Mouse (Mus musculus): ENCODE data around the gene Shb. TPM values are rescaled to one million over a fixed set of nuclear protein-coding genes. Genes with fewer than 3 reads are reported as not detected.

Gene Shb
- polyA plus RNA-seq, 1 experiment, result 11.4 TPM

- TF ChIP-seq CTCF (IDR thresholded peaks at IDR 0.05; ENCODE audit: borderline replicate concordance, insufficient read depth, low read length) (no peak), POLR2A (IDR thresholded peaks at IDR 0.05; ENCODE audit: low read depth, low read length) (no peak)
- H3K4me3 ChIP-seq (ENCODE audit: insufficient read depth, low read length), result no peak overlapping the region
- no peaks in the 10 kb centered on the region for H3K4me1 ChIP-seq (ENCODE audit: control insufficient read depth, insufficient read depth, low read length)
- no peak overlapping the region for H3K27ac ChIP-seq (ENCODE audit: insufficient read depth, low read length)
Measured at GRCm38 (mm10) chr4:45545851-45546250, 13.6 kb upstream of the Shb start.

GRCm38 (mm10) chr4:45543481-45544051, 11.3 kb upstream of the Shb start:
- H3K27ac ChIP-seq (ENCODE audit: insufficient read depth, low read length), result no peak overlapping the region
- H3K4me1 ChIP-seq (ENCODE audit: control insufficient read depth, insufficient read depth, low read length), result no peaks in the 10 kb centered on the region
- no peak overlapping the region for H3K4me3 ChIP-seq (ENCODE audit: insufficient read depth, low read length)
- TF ChIP-seq POLR2A (IDR thresholded peaks at IDR 0.05; ENCODE audit: low read depth, low read length) (no peak), CTCF (IDR thresholded peaks at IDR 0.05; ENCODE audit: borderline replicate concordance, insufficient read depth, low read length) (no peak)

- Histone ChIP-seq H3K27ac (ENCODE audit: insufficient read depth, low read length) (no peak overlapping the region), H3K4me3 (ENCODE audit: insufficient read depth, low read length) (no peak overlapping the region), H3K4me1 (ENCODE audit: control insufficient read depth, insufficient read depth, low read length) (no peaks in the 10 kb centered on the region)
- TF ChIP-seq CTCF (IDR thresholded peaks at IDR 0.05; ENCODE audit: borderline replicate concordance, insufficient read depth, low read length), result no peak
- no peak for TF ChIP-seq POLR2A (IDR thresholded peaks at IDR 0.05; ENCODE audit: low read depth, low read length)
Measured at GRCm38 (mm10) chr4:45540151-45540933, 8.1 kb upstream of the Shb start.

GRCm38 (mm10) chr4:45539187-45539586, 6.9 kb upstream of the Shb start:
- Histone ChIP-seq H3K27ac (ENCODE audit: insufficient read depth, low read length) (no peak overlapping the region), H3K4me3 (ENCODE audit: insufficient read depth, low read length) (no peak overlapping the region), H3K4me1 (ENCODE audit: control insufficient read depth, insufficient read depth, low read length) (no peaks in the 10 kb centered on the region)
- TF ChIP-seq CTCF (IDR thresholded peaks at IDR 0.05; ENCODE audit: borderline replicate concordance, insufficient read depth, low read length), result no peak
- no peak for TF ChIP-seq POLR2A (IDR thresholded peaks at IDR 0.05; ENCODE audit: low read depth, low read length)

GRCm38 (mm10) chr4:45533436-45533940, 1.2 kb upstream of the Shb start:
- H3K4me3 ChIP-seq (ENCODE audit: insufficient read depth, low read length), result no peak overlapping the region
- peaks cover 3% of the 10 kb centered on the region; the same call in 1 of the 2 replicates for H3K4me1 ChIP-seq (ENCODE audit: control insufficient read depth, insufficient read depth, low read length)
- TF ChIP-seq POLR2A (IDR thresholded peaks at IDR 0.05; ENCODE audit: low read depth, low read length), result no peak
- no peak for TF ChIP-seq CTCF (IDR thresholded peaks at IDR 0.05; ENCODE audit: borderline replicate concordance, insufficient read depth, low read length)
- no peak overlapping the region for H3K27ac ChIP-seq (ENCODE audit: insufficient read depth, low read length)

- peak overlapping the region; percentile 39 for H3K27ac ChIP-seq (ENCODE audit: insufficient read depth, low read length)
- H3K4me1 ChIP-seq (ENCODE audit: control insufficient read depth, insufficient read depth, low read length), result peaks cover 3% of the 10 kb centered on the region; the same call in 1 of the 2 replicates
- peak overlapping the region; percentile 66 for H3K4me3 ChIP-seq (ENCODE audit: insufficient read depth, low read length)
- TF ChIP-seq POLR2A (IDR thresholded peaks at IDR 0.05; ENCODE audit: low read depth, low read length), result peak; percentile 61
- no peak for TF ChIP-seq CTCF (IDR thresholded peaks at IDR 0.05; ENCODE audit: borderline replicate concordance, insufficient read depth, low read length)
Measured at GRCm38 (mm10) chr4:45530662-45531542, 1.4 kb downstream of the Shb start.

GRCm38 (mm10) chr4:45529986-45530597, 2.2 kb downstream of the Shb start:
- TF ChIP-seq CTCF (IDR thresholded peaks at IDR 0.05; ENCODE audit: borderline replicate concordance, insufficient read depth, low read length) (no peak), POLR2A (IDR thresholded peaks at IDR 0.05; ENCODE audit: low read depth, low read length) (no peak)
- peaks cover 3% of the 10 kb centered on the region; the same call in 1 of the 2 replicates for H3K4me1 ChIP-seq (ENCODE audit: control insufficient read depth, insufficient read depth, low read length)
- H3K4me3 ChIP-seq (ENCODE audit: insufficient read depth, low read length), result peak overlapping the region; percentile 66
- H3K27ac ChIP-seq (ENCODE audit: insufficient read depth, low read length), result 0 out of 2 replicates have a peak overlapping the region, but pooled peaks have one; percentile 6

GRCm38 (mm10) chr4:45529201-45529985, 2.9 kb downstream of the Shb start:
- TF ChIP-seq CTCF (IDR thresholded peaks at IDR 0.05; ENCODE audit: borderline replicate concordance, insufficient read depth, low read length) (no peak), POLR2A (IDR thresholded peaks at IDR 0.05; ENCODE audit: low read depth, low read length) (no peak)
- peaks cover 3% of the 10 kb centered on the region; the same call in 1 of the 2 replicates for H3K4me1 ChIP-seq (ENCODE audit: control insufficient read depth, insufficient read depth, low read length)

More at GRCm38 (mm10) chr4:45529201-45529985, 2.9 kb downstream of the Shb start:
- peak overlapping the region; percentile 66 for H3K4me3 ChIP-seq (ENCODE audit: insufficient read depth, low read length)
- H3K27ac ChIP-seq (ENCODE audit: insufficient read depth, low read length), result 0 out of 2 replicates have a peak overlapping the region, but pooled peaks have one; percentile 5

All from embryonic fibroblast, embryonic 13.5 days (primary cell).